Mouse (Mus musculus): Measurements from ENCODE around the gene Ppp6r3.
"Not testable (repeated sequence)": the region's sequence is repeated elsewhere in the genome, so short reads cannot be mapped to it uniquely, and the experiment has no call there.

Ppp6r3 gene

GRCm38 (mm10) chr19:3575632-3576384 is at the start of gene Ppp6r3:
Gene Ppp6r3, minus strand, starts transcription at chr19:3575749.
- DNase-seq (ENCODE audit: low spot score): peak; percentile 98

- DNase-seq (ENCODE audit: low spot score): no peak
Observed at GRCm38 (mm10) chr19:3625111-3625510, 49.6 kb upstream of the Ppp6r3 start.

GRCm38 (mm10) chr19:3623824-3624223 is 48.3 kb upstream of the Ppp6r3 start:
- DNase-seq (ENCODE audit: low spot score): no peak

GRCm38 (mm10) chr19:3623294-3623693 is 47.7 kb upstream of the Ppp6r3 start:
- DNase-seq (ENCODE audit: low spot score): no peak

- no peak for DNase-seq (ENCODE audit: low spot score)
Observed at GRCm38 (mm10) chr19:3620871-3621270, 45.3 kb upstream of the Ppp6r3 start.

- no peak for DNase-seq (ENCODE audit: low spot score)
Observed at GRCm38 (mm10) chr19:3619359-3619758, 43.8 kb upstream of the Ppp6r3 start.

GRCm38 (mm10) chr19:3613991-3614390 is 38.4 kb upstream of the Ppp6r3 start:
- DNase-seq (ENCODE audit: low spot score): no peak

- no peak for DNase-seq (ENCODE audit: low spot score)
Observed at GRCm38 (mm10) chr19:3612534-3613273, 37.2 kb upstream of the Ppp6r3 start.

- DNase-seq (ENCODE audit: low spot score): no peak
Observed at GRCm38 (mm10) chr19:3611730-3612129, 36.2 kb upstream of the Ppp6r3 start.

GRCm38 (mm10) chr19:3610886-3611285 is 35.3 kb upstream of the Ppp6r3 start:
- peak; percentile 68 for DNase-seq (ENCODE audit: low spot score)

- no peak for DNase-seq (ENCODE audit: low spot score)
Observed at GRCm38 (mm10) chr19:3609826-3610225, 34.3 kb upstream of the Ppp6r3 start.

- no peak for DNase-seq (ENCODE audit: low spot score)
Observed at GRCm38 (mm10) chr19:3594316-3594715, 18.8 kb upstream of the Ppp6r3 start.

- no peak for DNase-seq (ENCODE audit: low spot score)
Observed at GRCm38 (mm10) chr19:3593379-3594055, 18.0 kb upstream of the Ppp6r3 start.

GRCm38 (mm10) chr19:3589968-3590367 is 14.4 kb upstream of the Ppp6r3 start:
- DNase-seq (ENCODE audit: low spot score): no peak

GRCm38 (mm10) chr19:3589547-3589946 is 14.0 kb upstream of the Ppp6r3 start:
- no peak for DNase-seq (ENCODE audit: low spot score)

GRCm38 (mm10) chr19:3587729-3588128 is 12.2 kb upstream of the Ppp6r3 start:
- DNase-seq (ENCODE audit: low spot score): not testable (repeated sequence)

GRCm38 (mm10) chr19:3586540-3586939 is 11.0 kb upstream of the Ppp6r3 start:
- no peak for DNase-seq (ENCODE audit: low spot score)

GRCm38 (mm10) chr19:3586026-3586425 is 10.5 kb upstream of the Ppp6r3 start:
- no peak for DNase-seq (ENCODE audit: low spot score)

- DNase-seq (ENCODE audit: low spot score): no peak
Observed at GRCm38 (mm10) chr19:3581326-3581725, 5.8 kb upstream of the Ppp6r3 start.

- DNase-seq (ENCODE audit: low spot score): no peak
Observed at GRCm38 (mm10) chr19:3577911-3578290, 2.4 kb upstream of the Ppp6r3 start.

GRCm38 (mm10) chr19:3577265-3577910 is 1.8 kb upstream of the Ppp6r3 start:
- DNase-seq (ENCODE audit: low spot score): no peak
